Mouse (Mus musculus): ENCODE results near the gene Sesn1. TPM values are rescaled to one million over a fixed set of nuclear protein-coding genes. Genes with fewer than 3 reads are reported as not detected.

Gene Sesn1
- total and polyA plus RNA-seq, 2 experiments from 2014 or later, result 30.6 to 42.5 TPM

- TF ChIP-seq CTCF (IDR thresholded peaks at IDR 0.05), result peak; percentile 71
- Histone ChIP-seq H3K9me3 (ENCODE audit: low read length) (no peaks in the 10 kb centered on the region), H3K27ac (ENCODE audit: low read depth, low read length) (no peak overlapping the region; the same call in 1 of the 2 replicates), H3K4me2 (ENCODE audit: low read depth, low read length, poor library complexity, severe bottlenecking) (peak overlapping the region; percentile 78), H3K4me3 (ENCODE audit: low read depth, low read length) (peak overlapping the region; percentile 83), H3K4me1 (ENCODE audit: insufficient read depth, low read length) (peaks cover 4% of the 10 kb centered on the region; the same call in 1 of the 2 replicates), H3K9ac (replicated peaks; ENCODE audit: low read length, poor library complexity, severe bottlenecking) (no peak overlapping the region), H3K36me3 (ENCODE audit: insufficient read depth, low read length) (no peaks in the 10 kb centered on the region), H3K27me3 (ENCODE audit: insufficient read depth, low read length) (no peaks in the 10 kb centered on the region)
- DNase-seq (ENCODE audit: low spot score), result peak; percentile 64
- WGBS, result 39% methylated on average over 4 of the region's 4 CpGs
- no peak for ATAC-seq (ENCODE audit: low FRiP score)
Observed at GRCm38 (mm10) chr10:41888365-41888941, 78.7 kb downstream of the Sesn1 start.

- no peak for ATAC-seq (ENCODE audit: low FRiP score)
- 47% methylated on average over 5 of the region's 5 CpGs for WGBS
- no peak for TF ChIP-seq CTCF (IDR thresholded peaks at IDR 0.05)
Observed at GRCm38 (mm10) chr10:41889566-41889965, 79.8 kb downstream of the Sesn1 start.

GRCm38 (mm10) chr10:41890537-41890936 is 80.8 kb downstream of the Sesn1 start:
- no peak overlapping the region for H3K4me3 ChIP-seq (ENCODE audit: low read depth, low read length)
- H3K27ac ChIP-seq (ENCODE audit: low read depth, low read length), result no peak overlapping the region
- peaks cover 4% of the 10 kb centered on the region; the same call in 1 of the 2 replicates for H3K4me1 ChIP-seq (ENCODE audit: insufficient read depth, low read length)
- ATAC-seq (ENCODE audit: low FRiP score), result no peak
- no peak for DNase-seq (ENCODE audit: low spot score)
- H3K36me3 ChIP-seq (ENCODE audit: insufficient read depth, low read length), result no peaks in the 10 kb centered on the region
- no peaks in the 10 kb centered on the region for H3K9me3 ChIP-seq (ENCODE audit: low read length)
- H3K27me3 ChIP-seq (ENCODE audit: insufficient read depth, low read length), result no peaks in the 10 kb centered on the region
- no peak overlapping the region for H3K9ac ChIP-seq (replicated peaks; ENCODE audit: low read length, poor library complexity, severe bottlenecking)
- no peak overlapping the region for H3K4me2 ChIP-seq (ENCODE audit: low read depth, low read length, poor library complexity, severe bottlenecking)
- no peak for TF ChIP-seq CTCF (IDR thresholded peaks at IDR 0.05)

More at GRCm38 (mm10) chr10:41889566-41889965, 79.8 kb downstream of the Sesn1 start:
- H3K36me3 ChIP-seq (ENCODE audit: insufficient read depth, low read length), result no peaks in the 10 kb centered on the region
- no peak overlapping the region for H3K27ac ChIP-seq (ENCODE audit: low read depth, low read length)
- H3K4me2 ChIP-seq (ENCODE audit: low read depth, low read length, poor library complexity, severe bottlenecking), result peak overlapping the region; percentile 7; the same call in 1 of the 2 replicates
- no peak overlapping the region for H3K9ac ChIP-seq (replicated peaks; ENCODE audit: low read length, poor library complexity, severe bottlenecking)
- no peaks in the 10 kb centered on the region for H3K27me3 ChIP-seq (ENCODE audit: insufficient read depth, low read length)
- no peak for DNase-seq (ENCODE audit: low spot score)
- H3K4me1 ChIP-seq (ENCODE audit: insufficient read depth, low read length), result peaks cover 4% of the 10 kb centered on the region; the same call in 1 of the 2 replicates
- H3K4me3 ChIP-seq (ENCODE audit: low read depth, low read length), result no peak overlapping the region
- no peaks in the 10 kb centered on the region for H3K9me3 ChIP-seq (ENCODE audit: low read length)

- 90% methylated on average over 4 of the region's 4 CpGs for WGBS
- no peak overlapping the region for H3K4me3 ChIP-seq (ENCODE audit: low read depth, low read length)
- no peak overlapping the region for H3K9ac ChIP-seq (replicated peaks; ENCODE audit: low read length, poor library complexity, severe bottlenecking)
- ATAC-seq (ENCODE audit: low FRiP score), result no peak
- H3K27ac ChIP-seq (ENCODE audit: low read depth, low read length), result no peak overlapping the region
- H3K36me3 ChIP-seq (ENCODE audit: insufficient read depth, low read length), result no peaks in the 10 kb centered on the region
- no peak for TF ChIP-seq CTCF (IDR thresholded peaks at IDR 0.05)
- no peak for DNase-seq (ENCODE audit: low spot score)
- H3K9me3 ChIP-seq (ENCODE audit: low read length), result no peaks in the 10 kb centered on the region
- no peak overlapping the region for H3K4me2 ChIP-seq (ENCODE audit: low read depth, low read length, poor library complexity, severe bottlenecking)
- no peaks in the 10 kb centered on the region for H3K27me3 ChIP-seq (ENCODE audit: insufficient read depth, low read length)
- H3K4me1 ChIP-seq (ENCODE audit: insufficient read depth, low read length), result peaks cover 4% of the 10 kb centered on the region; the same call in 1 of the 2 replicates
Observed at GRCm38 (mm10) chr10:41891312-41891711, 81.6 kb downstream of the Sesn1 start.

- DNase-seq (ENCODE audit: low spot score) (peak; percentile 40), ATAC-seq (ENCODE audit: low FRiP score) (no peak)
- Histone ChIP-seq H3K27ac (ENCODE audit: low read depth, low read length) (no peak overlapping the region; the same call in 1 of the 2 replicates), H3K4me1 (ENCODE audit: insufficient read depth, low read length) (no peaks in the 10 kb centered on the region; the same call in 1 of the 2 replicates), H3K27me3 (ENCODE audit: insufficient read depth, low read length) (no peaks in the 10 kb centered on the region), H3K4me3 (ENCODE audit: low read depth, low read length) (no peak overlapping the region), H3K9me3 (ENCODE audit: low read length) (no peaks in the 10 kb centered on the region), H3K4me2 (ENCODE audit: low read depth, low read length, poor library complexity, severe bottlenecking) (no peak overlapping the region), H3K9ac (replicated peaks; ENCODE audit: low read length, poor library complexity, severe bottlenecking) (no peak overlapping the region), H3K36me3 (ENCODE audit: insufficient read depth, low read length) (peaks cover 6% of the 10 kb centered on the region; the same call in 1 of the 2 replicates)
- WGBS, result 46% methylated on average over 4 of the region's 4 CpGs
- TF ChIP-seq CTCF (IDR thresholded peaks at IDR 0.05), result no peak
Observed at GRCm38 (mm10) chr10:41893433-41894411, 84.0 kb downstream of the Sesn1 start.

All from midbrain, postnatal 0 days (tissue).